9 mouse cellular contexts compared by ENCODE assay signal in genomic region chr16:22310649-22311048, GRCm38 (mm10). TPM values are rescaled to one million over a fixed set of nuclear protein-coding genes. Genes with fewer than 3 reads are reported as not detected.
DNase-seq lines count a peak whose midpoint lies in the region; ATAC-seq and TF ChIP-seq lines count a peak whose summit lies in the region.
"Had no signal": no experiment of that assay in that cellular context is flagged by ENCODE, and none has a peak within 500 bp of the region (broad histone marks: within the 10 kb centered on the region; RNA-seq: fewer than 3 reads in every experiment).

No protein-coding gene starts in this region.

- intact Hi-C loops in gastrocnemius, postnatal 14 days (cut with DNase I; ENCODE audit: low total_unique reads): loop anchor here (5.0 kb wide), 1 partner anchor 237 kb away; no protein-coding TSS in a partner anchor

- no peaks in the 10 kb centered on the region for H3K27me3 ChIP-seq in kidney, embryonic 16.5 days (ENCODE audit: insufficient read depth, low read length)
- H3K27me3 ChIP-seq in liver, embryonic 14.5 days (ENCODE audit: control insufficient read depth, insufficient read depth, low read length): no peaks in the 10 kb centered on the region
- H3K27me3 ChIP-seq in stomach, postnatal 0 days (ENCODE audit: control insufficient read depth, insufficient read depth, low read length): no peaks in the 10 kb centered on the region
- H3K27me3 ChIP-seq: embryonic facial prominence, embryonic 15.5 days; limb, embryonic 12.5 days had no signal

- H3K9ac ChIP-seq in kidney, embryonic 16.5 days (replicated peaks; ENCODE audit: low read length): no peak overlapping the region
- H3K9ac ChIP-seq in liver, embryonic 14.5 days (replicated peaks): no peak overlapping the region
- H3K9ac ChIP-seq in stomach, postnatal 0 days (ENCODE audit: low read length): no peak overlapping the region
- H3K9ac ChIP-seq: embryonic facial prominence, embryonic 15.5 days; limb, embryonic 12.5 days had no signal

- no peaks in the 10 kb centered on the region for H3K9me3 ChIP-seq in kidney, embryonic 16.5 days (ENCODE audit: low read length)
- H3K9me3 ChIP-seq in liver, embryonic 14.5 days (ENCODE audit: control insufficient read depth, low read length): no peaks in the 10 kb centered on the region
- no peaks in the 10 kb centered on the region for H3K9me3 ChIP-seq in stomach, postnatal 0 days (ENCODE audit: control insufficient read depth, low read length)
- H3K9me3 ChIP-seq: embryonic facial prominence, embryonic 15.5 days; limb, embryonic 12.5 days had no signal

- no peaks in the 10 kb centered on the region for H3K36me3 ChIP-seq in kidney, embryonic 16.5 days (ENCODE audit: insufficient read depth, low read length)
- H3K36me3 ChIP-seq in liver, embryonic 14.5 days (replicated peaks; ENCODE audit: control insufficient read depth, insufficient read depth, low read depth): no peaks in the 10 kb centered on the region
- H3K36me3 ChIP-seq in stomach, postnatal 0 days (ENCODE audit: control insufficient read depth, insufficient read depth, low read length): no peaks in the 10 kb centered on the region
- H3K36me3 ChIP-seq: embryonic facial prominence, embryonic 15.5 days; limb, embryonic 12.5 days had no signal

- no peak overlapping the region for H3K4me2 ChIP-seq in kidney, embryonic 16.5 days (replicated peaks; ENCODE audit: low read depth, low read length)
- no peak overlapping the region for H3K4me2 ChIP-seq in liver, embryonic 14.5 days (ENCODE audit: low read depth)
- no peak overlapping the region for H3K4me2 ChIP-seq in stomach, postnatal 0 days (replicated peaks; ENCODE audit: low read depth)
- H3K4me2 ChIP-seq: embryonic facial prominence, embryonic 15.5 days; limb, embryonic 12.5 days had no signal

- TF ChIP-seq CTCF in liver, embryonic 14.5 days (IDR thresholded peaks at IDR 0.05; ENCODE audit: low read depth): peak; percentile 65
- peak; percentile 87 for TF ChIP-seq CTCF in stomach, postnatal 0 days (IDR thresholded peaks at IDR 0.05; ENCODE audit: low read depth)

- WGBS in kidney, embryonic 16.5 days: 10% methylated on average over 1 of the region's 1 CpGs
- 11% methylated on average over 1 of the region's 1 CpGs for WGBS in liver, embryonic 14.5 days (ENCODE audit: insufficient replicate concordance)
- WGBS in stomach, postnatal 0 days: 11% methylated on average over 1 of the region's 1 CpGs

- H3K27ac ChIP-seq in kidney, embryonic 16.5 days (ENCODE audit: low read length): no peak overlapping the region
- no peak overlapping the region for H3K27ac ChIP-seq in liver, embryonic 14.5 days
- no peak overlapping the region for H3K27ac ChIP-seq in stomach, postnatal 0 days (replicated peaks)
- H3K27ac ChIP-seq: embryonic facial prominence, embryonic 15.5 days; limb, embryonic 12.5 days had no signal

- no peaks in the 10 kb centered on the region for H3K4me1 ChIP-seq in kidney, embryonic 16.5 days (ENCODE audit: insufficient read depth, low read length)
- no peaks in the 10 kb centered on the region for H3K4me1 ChIP-seq in liver, embryonic 14.5 days (replicated peaks; ENCODE audit: control insufficient read depth in 2 of 2, insufficient read depth in 2 of 2, low read length in 1 of 2)
- no peaks in the 10 kb centered on the region for H3K4me1 ChIP-seq in stomach, postnatal 0 days (replicated peaks; ENCODE audit: control insufficient read depth, insufficient read depth)
- H3K4me1 ChIP-seq: embryonic facial prominence, embryonic 15.5 days; limb, embryonic 12.5 days had no signal

- no peak for TF ChIP-seq EP300 in liver, embryonic 14.5 days (IDR thresholded peaks at IDR 0.05; ENCODE audit: low read depth)
- TF ChIP-seq EP300 in stomach, postnatal 0 days (optimal IDR thresholded peaks at IDR 0.05): no peak

- DNase-seq in kidney, adult 11 months: peak; percentile 18
- DNase-seq in ES-CJ7 (ENCODE audit: low read depth, low spot score): peak; percentile 74
- DNase-seq in adrenal gland, postnatal 14 days: peak; percentile 57
- peak; percentile 35 for DNase-seq in gastrocnemius, postnatal 14 days
- DNase-seq in liver, embryonic 14.5 days (ENCODE audit: low read depth in 3 of 3, low spot score in 3 of 3): no peak
- DNase-seq in stomach, postnatal 0 days (ENCODE audit: low spot score): peak; percentile 59

- no peak overlapping the region for H3K4me3 ChIP-seq in kidney, embryonic 16.5 days (ENCODE audit: low read length)
- H3K4me3 ChIP-seq in liver, embryonic 14.5 days (ENCODE audit: insufficient read depth in 1 of 2, low read depth in 2 of 2, low read length in 2 of 2): no peak overlapping the region
- H3K4me3 ChIP-seq in stomach, postnatal 0 days (ENCODE audit: low read depth, low read length): no peak overlapping the region
- H3K4me3 ChIP-seq: embryonic facial prominence, embryonic 15.5 days; limb, embryonic 12.5 days had no signal

- ATAC-seq in kidney, embryonic 16.5 days (ENCODE audit: low FRiP score, low TSS enrichment): no peak
- no peak for ATAC-seq in liver, embryonic 14.5 days (ENCODE audit: insufficient read depth)
- no peak for ATAC-seq in stomach, postnatal 0 days (ENCODE audit: low FRiP score, low TSS enrichment)

RNA-seq across cellular contexts. Expression of gene Tra2b, which starts 44.8 kb away (rescaled TPM):
- 392 and 404 TPM in 2 replicates for polyA plus RNA-seq in kidney, embryonic 16.5 days (2015; fragmentation: Nextera tagmentation; extraction: Ambion mirVana)
- total RNA-seq in adrenal gland, postnatal 14 days (2021): 126 and 127 TPM in 2 replicates
- total RNA-seq in gastrocnemius, postnatal 14 days (2021): 10 to 100 TPM; 37.5 to 38.4 TPM
- polyA plus RNA-seq in liver, embryonic 14.5 days (2012; rRNA removed): 47.8 and 69.7 TPM in 2 replicates
- polyA plus RNA-seq in liver, embryonic 14.5 days (2014; fragmentation: Nextera tagmentation; extraction: Ambion mirVana): 140 and 145 TPM in 2 replicates
- 144 and 152 TPM in 2 replicates for polyA plus RNA-seq in stomach, postnatal 0 days (2015; fragmentation: Nextera tagmentation; extraction: Ambion mirVana)

Comparison
In these comparisons a context has a peak if more than half of its experiments do, and no peak if none do; other contexts are left out.
1. DNase-seq: peak in kidney, adult 11 months (single experiment), ES-CJ7 (single experiment), adrenal gland, postnatal 14 days (single experiment), gastrocnemius, postnatal 14 days (single experiment) and stomach, postnatal 0 days (single experiment); none in liver, embryonic 14.5 days (0 of 3).